10 mouse cellular contexts compared by ENCODE assay signal in the genomic region with DNA sequence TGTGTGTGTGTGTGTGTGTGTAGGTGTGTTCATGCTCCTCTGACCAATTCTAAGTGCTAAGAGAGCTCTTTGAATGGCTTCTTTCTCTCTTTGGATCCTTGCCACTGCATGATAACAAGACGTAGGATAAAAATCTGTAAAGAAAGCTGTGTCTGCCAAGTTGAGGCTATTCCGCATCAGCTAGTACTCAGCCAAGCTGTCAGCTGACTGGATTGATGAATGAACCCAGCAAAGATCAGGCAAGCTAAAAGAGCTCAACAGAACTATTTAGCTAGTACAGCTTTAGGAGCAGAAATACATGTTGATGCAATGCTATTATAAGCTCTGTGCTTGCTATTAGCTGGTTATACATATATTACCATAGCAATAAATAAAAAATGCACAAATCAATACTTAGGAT. TPM values are rescaled to one million over a fixed set of nuclear protein-coding genes. Genes with fewer than 3 reads are reported as not detected.
DNase-seq lines count a peak whose midpoint lies in the region; ATAC-seq and TF ChIP-seq lines count a peak whose summit lies in the region.
"Had no signal": no experiment of that assay in that cellular context is flagged by ENCODE, and none has a peak within 500 bp of the region (broad histone marks: within the 10 kb centered on the region; RNA-seq: fewer than 3 reads in every experiment).

No protein-coding gene starts in this region.

- TF ChIP-seq CTCF in layer of hippocampus, adult 2 months (conservative IDR thresholded peaks at IDR 0.05): no peak

- H3K4me1 ChIP-seq in hindbrain, embryonic 15.5 days (replicated peaks): 0 out of 2 replicates have a peak, but pooled peaks cover 2% of the 10 kb centered on the region
- H3K4me1 ChIP-seq: liver, embryonic 15.5 days had no signal

- peak; percentile 72; the same call in 1 of the 2 replicates for ATAC-seq in hindbrain, embryonic 15.5 days (ENCODE audit: low FRiP score, low read depth)

- no peak overlapping the region for H3K27ac ChIP-seq in layer of hippocampus, adult 2 months
- H3K27ac ChIP-seq in hindbrain, embryonic 15.5 days (replicated peaks): 0 out of 2 replicates have a peak overlapping the region, but pooled peaks have one; percentile 25
- H3K27ac ChIP-seq: liver, embryonic 15.5 days had no signal

- H3K36me3 ChIP-seq in hindbrain, embryonic 15.5 days: peaks cover 4% of the 10 kb centered on the region; the same call in 1 of the 2 replicates
- H3K36me3 ChIP-seq: liver, embryonic 15.5 days had no signal

- no peak overlapping the region for H3K4me3 ChIP-seq in layer of hippocampus, adult 2 months
- no peak overlapping the region for H3K4me3 ChIP-seq in hindbrain, embryonic 15.5 days
- H3K4me3 ChIP-seq: liver, embryonic 15.5 days had no signal

- H3K4me2 ChIP-seq in hindbrain, embryonic 15.5 days: no peak overlapping the region
- H3K4me2 ChIP-seq: liver, embryonic 15.5 days had no signal

- DNase-seq in layer of hippocampus, adult 2 months (ENCODE audit: low spot score in 2 of 2): peak; percentile 13 to 47
- DNase-seq in layer of hippocampus, adult 9-10 months (ENCODE audit: low spot score): no peak
- DNase-seq in 3T3-L1 (ENCODE audit: low read depth, low spot score) (peak; percentile 33), liver (no peak)
- DNase-seq in Muller cell, postnatal 12 days (ENCODE audit: inconsistent ontology term): peak; percentile 38
- DNase-seq in thymus, postnatal 25 days: no peak
- DNase-seq in adrenal gland, adult 8-10 months: no peak
- DNase-seq: kidney, adult 8-10 months had no signal

- 27% methylated on average over 2 of the region's 2 CpGs for WGBS in hindbrain, embryonic 15.5 days

- H3K9ac ChIP-seq in hindbrain, embryonic 15.5 days: no peak overlapping the region
- H3K9ac ChIP-seq: liver, embryonic 15.5 days had no signal

- H3K27me3 ChIP-seq in hindbrain, embryonic 15.5 days: no peaks in the 10 kb centered on the region
- H3K27me3 ChIP-seq: liver, embryonic 15.5 days had no signal

- H3K9me3 ChIP-seq in hindbrain, embryonic 15.5 days: no peaks in the 10 kb centered on the region
- H3K9me3 ChIP-seq: liver, embryonic 15.5 days had no signal

RNA-seq across cellular contexts. Expression of gene Fam135a, which starts 25.7 kb away (rescaled TPM):
- 10 to 100 TPM; 24.8 to 29.0 TPM for total RNA-seq in layer of hippocampus, adult 2 months (2021)
- polyA plus RNA-seq in hindbrain, embryonic 15.5 days (2015; fragmentation: Nextera tagmentation; extraction: Ambion mirVana): 23.0 and 23.9 TPM in 2 replicates
- 10 to 100 TPM; 17.6 to 32.0 (median 22.6) TPM for total RNA-seq in adrenal gland, adult 8-10 months (2022)

Comparison
In these comparisons a context has a peak if more than half of its experiments do, and no peak if none do; other contexts are left out.
1. DNase-seq: peak in layer of hippocampus, adult 2 months (2 of 2), 3T3-L1 (single experiment) and Muller cell, postnatal 12 days (single experiment); none in layer of hippocampus, adult 9-10 months (single experiment), thymus, postnatal 25 days (single experiment), liver (single experiment) and adrenal gland, adult 8-10 months (single experiment).